Mouse (Mus musculus): ENCODE measurements around the gene Grin2a. TPM values are rescaled to one million over a fixed set of nuclear protein-coding genes. Genes with fewer than 3 reads are reported as not detected.

The Grin2a gene
- 0.04 and 0.19 TPM in 2 replicates for polyA plus RNA-seq (2015; fragmentation: Nextera tagmentation; extraction: Ambion mirVana)

DNA sequence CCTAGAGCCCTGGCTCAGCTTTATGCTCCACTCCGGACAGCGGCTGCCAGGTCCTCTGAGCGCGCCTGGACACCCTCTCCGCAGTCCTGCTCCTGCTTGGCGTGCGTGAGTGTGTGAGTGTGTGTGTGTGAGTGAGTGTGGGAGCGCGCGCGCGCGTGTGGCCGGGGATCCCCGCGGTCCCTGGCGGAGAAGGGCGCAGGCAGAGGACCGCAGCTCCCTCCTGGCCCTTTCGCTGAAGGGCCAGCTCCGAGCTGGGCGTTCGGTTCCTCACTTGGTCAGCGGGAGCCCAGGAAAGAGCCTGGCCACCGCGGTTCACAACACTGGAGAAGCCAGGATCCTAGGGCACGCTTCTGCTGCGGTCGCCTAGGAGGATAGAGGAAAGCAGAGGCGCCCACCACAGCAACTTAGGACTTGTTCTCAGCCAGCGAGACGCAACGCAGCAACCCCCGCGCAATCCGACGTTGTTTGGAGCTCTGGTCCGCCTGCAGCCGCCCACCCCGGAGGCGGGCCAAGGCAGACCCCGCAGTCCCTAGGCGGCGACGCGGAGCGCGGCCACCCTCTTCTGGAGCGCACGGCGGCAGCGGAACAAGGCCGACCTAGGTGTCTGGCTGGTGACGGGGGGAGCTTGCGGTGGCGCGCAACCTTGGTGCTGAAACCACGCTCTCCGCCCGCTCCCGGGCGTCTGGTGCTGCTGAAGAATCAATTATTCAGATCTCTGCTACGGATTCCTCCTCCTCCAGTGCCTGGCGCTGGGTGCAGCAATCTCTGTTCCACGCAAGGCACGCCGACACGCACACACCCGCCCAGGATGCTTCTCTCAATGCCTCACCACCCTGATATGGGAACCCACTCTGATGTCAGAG, at the start of gene Grin2a:
TSS of gene Grin2a (minus strand) at position 610 of the 863 bp plus-strand sequence.

Other genes starting within 250 kb of the Grin2a start
- 1.9 and 4.6 TPM in 2 replicates for gene Rpl39l, start 174.7 kb upstream of the Grin2a start, polyA plus RNA-seq (2015; fragmentation: Nextera tagmentation; extraction: Ambion mirVana)
- gene Atf7ip2, start 197.2 kb upstream of the Grin2a start, polyA plus RNA-seq (2015; fragmentation: Nextera tagmentation; extraction: Ambion mirVana) = 0.17 and 0.26 TPM in 2 replicates

Data from skeletal muscle tissue, postnatal 0 days (tissue).